Mouse (Mus musculus) ZHBTc4 (cell line): ENCODE measurements around the gene Ttll11.
A peak's percentile ranks its signal among the peaks of the same experiment; 100 is the strongest.

Experiments
- DNase-seq: peaks from one replicate; pipeline ENCODE4 v3.0.0-alpha.2; 2011; ENCODE audit warnings: low read depth, low spot score

The Ttll11 gene

GRCm38 (mm10) chr2:35827886-35828285 lies 151.8 kb downstream of the Ttll11 start:
- no peak for DNase-seq

GRCm38 (mm10) chr2:35825157-35825556 lies 154.6 kb downstream of the Ttll11 start:
- no peak for DNase-seq

- no peak for DNase-seq
Measured at GRCm38 (mm10) chr2:35823589-35823988, 156.1 kb downstream of the Ttll11 start.

DNA sequence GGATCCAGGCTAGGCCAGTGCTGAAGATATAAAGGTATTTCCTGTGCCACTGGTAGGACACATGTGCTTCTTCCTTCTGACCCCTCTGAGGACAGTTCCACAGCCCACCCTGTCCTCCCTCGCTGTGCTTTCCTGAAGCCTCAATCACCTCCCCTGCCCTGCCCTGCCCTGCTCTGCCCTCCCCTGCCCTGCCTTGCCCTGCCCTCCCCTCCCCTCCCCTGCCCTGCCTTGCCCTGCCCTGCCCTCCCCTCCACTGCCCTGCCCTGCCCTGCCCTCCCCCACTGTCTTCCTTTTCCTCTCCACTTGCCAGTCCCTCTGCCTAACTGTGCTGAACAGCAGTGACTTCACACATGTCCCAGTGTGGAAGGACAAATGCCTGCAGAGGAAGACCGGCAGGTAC lies 160.8 kb downstream of the Ttll11 start:
- no peak for DNase-seq

GRCm38 (mm10) chr2:35816056-35816661 lies 163.6 kb downstream of the Ttll11 start:
- no peak for DNase-seq

GRCm38 (mm10) chr2:35812561-35812933 lies 167.2 kb downstream of the Ttll11 start:
- no peak for DNase-seq

- no peak for DNase-seq
Measured at GRCm38 (mm10) chr2:35811801-35812560, 167.7 kb downstream of the Ttll11 start.

DNA sequence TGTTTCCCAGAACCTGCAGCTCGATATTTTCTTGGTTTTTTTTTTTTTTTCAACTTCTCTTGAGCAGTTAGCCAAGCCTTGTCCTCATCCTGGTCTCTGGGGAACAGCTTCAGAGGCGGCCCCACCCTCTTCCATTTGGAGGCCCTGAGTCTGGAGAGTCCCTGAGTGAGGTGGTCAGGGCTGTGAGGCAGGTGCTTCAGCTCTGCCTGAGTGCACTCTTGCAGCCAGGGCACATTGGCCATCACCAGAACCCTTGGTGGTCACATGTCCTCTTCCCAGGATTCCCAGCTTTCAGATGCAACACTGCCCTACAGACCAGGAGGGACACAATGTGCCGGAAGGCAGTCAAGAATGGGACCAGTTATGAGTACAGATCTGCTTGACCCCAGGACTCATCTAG lies 169.7 kb downstream of the Ttll11 start:
- DNase-seq: no peak

- peak; percentile 22 for DNase-seq
Measured at GRCm38 (mm10) chr2:35809141-35809540, 170.6 kb downstream of the Ttll11 start.

GRCm38 (mm10) chr2:35805881-35806280 lies 173.8 kb downstream of the Ttll11 start:
- no peak for DNase-seq

GRCm38 (mm10) chr2:35803095-35803494 lies 176.6 kb downstream of the Ttll11 start:
- peak; percentile 6 for DNase-seq

GRCm38 (mm10) chr2:35801759-35802158 lies 178.0 kb downstream of the Ttll11 start:
- DNase-seq: no peak

DNA sequence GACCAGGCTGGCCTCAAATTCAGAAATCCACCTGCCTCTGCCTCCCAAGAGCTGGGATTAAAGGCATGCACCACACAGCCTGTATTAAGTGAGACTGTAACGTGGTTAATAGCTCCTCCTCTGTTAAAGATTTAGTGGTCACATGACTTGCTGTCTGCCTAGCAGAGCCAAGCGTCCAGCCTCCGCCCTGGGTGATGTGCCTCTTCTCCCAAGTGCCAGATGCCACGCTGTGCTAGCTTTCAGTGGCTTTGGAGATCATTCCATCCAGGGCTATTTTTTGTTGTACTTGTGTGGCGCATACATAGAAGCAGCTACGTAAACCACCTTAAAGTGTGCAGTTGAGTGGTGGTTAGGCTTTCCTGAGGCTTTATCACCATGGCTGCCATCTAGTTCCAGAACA lies 180.6 kb downstream of the Ttll11 start:
- DNase-seq: no peak

DNA sequence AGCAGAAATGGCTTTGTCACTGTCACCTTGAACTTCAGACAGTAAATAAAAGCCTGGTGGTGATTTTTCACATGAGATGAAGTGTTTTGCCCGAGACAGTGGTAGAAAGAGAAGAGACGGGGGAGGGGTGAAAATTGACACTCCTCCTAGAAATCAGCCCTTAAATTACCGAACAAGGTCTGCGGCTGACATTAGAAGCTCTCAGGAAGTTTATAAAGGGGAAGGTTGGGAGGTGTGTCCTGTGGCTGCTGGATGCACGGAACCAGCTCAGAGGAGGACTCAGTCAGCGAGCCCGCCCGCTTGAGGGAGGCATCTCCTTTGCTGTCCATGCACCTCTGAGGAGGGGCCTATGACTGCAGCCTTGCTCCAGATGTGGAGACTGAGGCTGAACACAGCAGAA lies 181.7 kb downstream of the Ttll11 start:
- peak; percentile 16 for DNase-seq

DNA sequence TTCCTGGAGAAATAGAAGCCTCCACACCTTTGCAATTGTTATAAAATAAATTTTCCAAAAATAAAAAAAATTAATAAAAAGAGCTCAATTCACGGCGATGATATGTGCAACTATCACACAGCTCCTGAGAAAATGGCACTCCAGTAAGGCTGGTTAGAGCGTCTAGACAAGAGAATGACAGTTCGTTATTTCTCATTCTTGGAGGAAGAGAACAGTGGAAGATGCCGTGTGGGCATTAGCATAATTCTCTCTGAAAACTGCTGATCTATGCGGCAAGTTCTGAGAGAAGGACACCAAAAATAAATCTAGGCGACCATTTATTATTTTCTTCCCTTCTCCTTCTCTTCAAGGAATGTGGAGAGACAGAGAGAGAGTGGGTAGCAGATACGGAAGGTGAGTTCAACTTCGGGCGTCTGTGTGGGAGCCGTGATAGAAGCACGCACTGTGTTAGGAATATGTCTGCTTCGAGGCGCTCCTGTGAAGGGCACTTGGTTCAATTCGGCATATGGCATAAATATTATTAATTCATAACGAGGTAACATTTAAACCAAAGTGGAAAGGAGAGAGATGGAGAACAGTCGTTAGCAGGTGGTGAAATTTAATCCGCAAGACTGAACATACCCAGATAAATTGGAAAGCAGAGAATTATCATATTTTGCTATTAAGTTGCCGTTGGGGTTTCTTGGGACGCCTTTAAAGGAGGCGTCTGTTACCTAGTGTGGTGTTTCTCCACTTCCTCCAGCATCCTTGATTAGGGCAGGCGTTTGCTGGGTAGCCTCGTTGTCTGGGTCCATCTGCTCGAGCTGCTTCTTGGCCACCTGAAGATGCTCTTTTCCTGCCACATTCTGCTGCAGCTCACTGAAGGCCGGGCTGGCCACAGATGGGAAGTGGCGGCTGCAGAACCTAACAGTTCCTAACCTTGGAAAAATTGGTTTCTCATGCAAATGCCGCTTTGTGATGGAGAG lies 190.1 kb downstream of the Ttll11 start:
- no peak for DNase-seq

DNA sequence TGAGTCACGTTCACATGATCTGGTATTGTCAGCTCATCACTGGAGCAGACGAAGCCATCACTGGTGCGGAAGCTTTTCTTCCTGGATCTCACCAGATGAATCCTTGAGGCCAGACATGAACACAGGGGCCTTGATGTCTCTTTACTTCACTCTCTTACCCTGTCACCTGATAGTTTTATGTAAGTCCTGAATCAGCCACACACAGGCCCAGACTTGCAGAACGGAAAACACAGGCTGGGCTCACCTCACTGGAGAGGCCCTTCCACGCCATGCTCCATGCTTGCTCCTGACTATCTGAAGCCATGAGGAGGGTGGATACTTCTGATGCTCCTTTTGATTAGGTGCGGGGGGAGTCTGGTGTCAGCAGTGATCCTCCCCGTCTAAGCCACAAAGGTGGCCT lies 193.8 kb downstream of the Ttll11 start:
- no peak for DNase-seq

DNA sequence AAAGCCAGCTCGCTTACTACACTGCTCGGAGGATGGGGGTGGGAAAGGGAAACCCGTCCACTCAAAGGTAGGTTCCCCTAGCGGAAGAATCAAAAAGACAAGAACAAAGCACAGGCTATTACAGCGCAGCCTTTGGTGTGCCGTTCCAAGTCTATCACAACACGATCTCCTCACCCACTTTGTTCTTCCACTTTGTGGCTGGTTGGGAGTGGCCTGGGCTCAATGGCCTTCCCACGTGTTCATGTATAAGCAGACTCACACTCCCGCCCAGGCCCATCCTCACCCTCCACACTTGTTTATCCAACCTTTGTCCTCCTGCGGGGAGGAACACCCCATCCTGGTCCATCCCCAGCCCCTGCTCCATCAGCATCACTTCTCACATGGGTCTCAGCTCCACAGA lies 196.3 kb downstream of the Ttll11 start:
- peak; percentile 37 for DNase-seq

GRCm38 (mm10) chr2:35779266-35779665 lies 200.4 kb downstream of the Ttll11 start:
- DNase-seq: no peak

DNA sequence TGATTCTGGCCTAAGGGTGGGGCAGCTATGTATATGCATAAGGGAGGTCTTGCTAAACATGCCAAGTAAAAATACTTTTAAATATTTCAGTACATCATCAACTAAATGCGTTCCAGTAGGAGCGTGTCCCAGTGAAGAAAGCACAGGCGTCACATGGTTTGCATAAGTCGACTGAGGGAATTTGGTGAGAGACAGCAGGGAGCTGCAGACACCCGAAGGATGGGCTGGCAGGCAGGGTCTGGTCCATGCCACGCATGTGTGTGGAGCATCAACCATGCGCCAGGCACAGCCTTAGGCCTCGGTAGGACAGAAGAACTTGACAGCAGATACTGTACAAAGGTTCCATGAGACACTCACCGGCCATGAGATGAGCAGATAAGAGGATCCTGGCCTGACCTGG lies 202.8 kb downstream of the Ttll11 start:
- no peak for DNase-seq

GRCm38 (mm10) chr2:35775651-35776055 lies 204.1 kb downstream of the Ttll11 start:
- no peak for DNase-seq

GRCm38 (mm10) chr2:35770541-35770940 lies 209.2 kb downstream of the Ttll11 start:
- no peak for DNase-seq

DNA sequence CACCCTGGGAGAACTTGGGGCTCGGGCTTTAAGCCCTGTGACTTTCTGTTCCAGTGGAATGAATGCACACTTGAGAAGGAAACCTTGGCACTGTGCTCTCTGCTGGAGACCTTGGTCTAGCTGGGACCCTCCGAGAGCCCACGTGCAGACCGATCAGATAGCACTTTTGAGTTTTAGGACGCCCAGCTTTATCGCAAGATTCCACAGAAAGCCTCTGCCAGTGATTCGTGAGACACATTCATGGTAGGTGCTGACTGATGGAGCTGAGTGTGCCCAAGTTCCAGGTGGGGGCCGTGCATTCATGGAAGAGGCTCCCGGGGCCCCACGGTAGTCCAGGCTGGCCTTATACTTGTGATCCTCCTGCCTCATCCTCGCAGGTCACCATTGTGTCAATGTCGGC lies 210.3 kb downstream of the Ttll11 start:
- no peak for DNase-seq
